Mouse (Mus musculus) C2C12 (cell line): Measurements from ENCODE around the gene Mrpl49. TPM values are rescaled to one million over a fixed set of nuclear protein-coding genes. Genes with fewer than 3 reads are reported as not detected.

Source experiments
- H3K27me3 ChIP-seq: one replicate; pipeline ENCODE4 v1.6.1; 2011; ENCODE audit not compliant: control insufficient read depth, insufficient read depth, insufficient read length
- H3K36me3 ChIP-seq: one replicate; pipeline ENCODE4 v1.6.1; 2011; ENCODE audit not compliant: control insufficient read depth, insufficient read depth
- H3K4me3 ChIP-seq: one replicate; pipeline ENCODE4 v1.5.1; 2011; ENCODE audit warnings: mild to moderate bottlenecking, control low read depth; ENCODE audit not compliant: poor library complexity, insufficient read depth, severe bottlenecking
- H3K79me2 ChIP-seq: one replicate; pipeline ENCODE4 v1.6.1; 2011; ENCODE audit not compliant: control insufficient read depth, insufficient read depth
- H3K79me3 ChIP-seq: one replicate; pipeline ENCODE4 v1.6.1; 2011; ENCODE audit warnings: low read depth, control low read depth
- H3ac ChIP-seq: one replicate; pipeline ENCODE3; 2011; ENCODE audit warnings: low read depth; ENCODE audit not compliant: control insufficient read depth, insufficient read length
- CEBPB ChIP-seq: IDR thresholded peaks from one replicate; pipeline ENCODE4 v1.6.1; 2011; ENCODE audit warnings: low read depth, mild to moderate bottlenecking, control low read depth, moderate library complexity
- CTCF ChIP-seq: IDR thresholded peaks from one replicate; pipeline ENCODE4 v1.5.1; 2011; ENCODE audit not compliant: control insufficient read depth, insufficient read depth, insufficient read length
- FOSL1 ChIP-seq: IDR thresholded peaks from one replicate; pipeline ENCODE4 v1.8.0; 2011; ENCODE audit warnings: mild to moderate bottlenecking, low read length; ENCODE audit not compliant: poor library complexity, insufficient read depth, severe bottlenecking
- MAX ChIP-seq: IDR thresholded peaks from one replicate; pipeline ENCODE4 v1.6.1; 2011; ENCODE audit warnings: mild to moderate bottlenecking, control low read depth
- MYOD1 ChIP-seq: IDR thresholded peaks from one replicate; pipeline ENCODE4 v1.6.1; 2011; ENCODE audit warnings: low read depth; ENCODE audit not compliant: control insufficient read depth, insufficient read length
- MYOG ChIP-seq: IDR thresholded peaks from one replicate; pipeline ENCODE4 v1.6.1; 2011; ENCODE audit not compliant: control insufficient read depth, insufficient read length; ENCODE audit errors: extremely low read depth
- USF1 ChIP-seq: IDR thresholded peaks from one replicate; pipeline ENCODE4 v1.6.1; 2011; ENCODE audit warnings: low read depth, mild to moderate bottlenecking, control low read depth, moderate library complexity
- microRNA-seq: library from miRNA; unstranded; fragments of <30 nt; microRNA quantifications from one replicate; pipeline ENCODE4, GENCODE M21; 2019; ENCODE audit warnings: borderline microRNAs expressed
- polyA plus RNA-seq: library from polyadenylated mRNA; unstranded; fragments of >200 nt; fragmentation: generic; extraction: Trizol; gene quantifications from one replicate; pipeline ENCODE4 v1.2.1, GENCODE M21; 2012; ENCODE audit warnings: missing spikeins

Mrpl49 gene
- polyA plus RNA-seq, 1 experiment, result 60.0 TPM

- H3K36me3 ChIP-seq, result no peaks in the 10 kb centered on the region
- peaks cover 15% of the 10 kb centered on the region for H3K79me2 ChIP-seq
- TF ChIP-seq MYOD1, result peak; percentile 61
- TF ChIP-seq MYOG, result no peak
- no peaks in the 10 kb centered on the region for H3K27me3 ChIP-seq
- H3K79me3 ChIP-seq, result no peaks in the 10 kb centered on the region
- H3K4me3 ChIP-seq, result peak within 1 kb of the TSS; percentile 42
- H3ac ChIP-seq, result peak within 1 kb of the TSS; percentile 71
Measured at GRCm38 (mm10) chr19:6015511-6016315, 41.9 kb downstream of the Mrpl49 start, which contains the start of gene Capn1. Gene Capn1 (minus strand): TSS chr19:6015897.

- peak overlapping the region; percentile 42 for H3K4me3 ChIP-seq
- H3ac ChIP-seq, result peak overlapping the region; percentile 71
- TF ChIP-seq FOSL1 (no peak), USF1 (no peak), CEBPB (no peak), MYOD1 (no peak), CTCF (no peak), MYOG (no peak), MAX (no peak)
- H3K79me3 ChIP-seq, result no peaks in the 10 kb centered on the region
- H3K36me3 ChIP-seq, result no peaks in the 10 kb centered on the region
- peaks cover 15% of the 10 kb centered on the region for H3K79me2 ChIP-seq
- H3K27me3 ChIP-seq, result no peaks in the 10 kb centered on the region
Measured at GRCm38 (mm10) chr19:6014991-6015510, 42.5 kb downstream of the Mrpl49 start.

- H3K36me3 ChIP-seq, result no peaks in the 10 kb centered on the region
- H3K4me3 ChIP-seq, result no peak overlapping the region
- no peak overlapping the region for H3ac ChIP-seq
- H3K79me3 ChIP-seq, result no peaks in the 10 kb centered on the region
- no peaks in the 10 kb centered on the region for H3K27me3 ChIP-seq
- TF ChIP-seq CEBPB (no peak), MYOG (no peak), MAX (no peak), MYOD1 (no peak), CTCF (no peak), FOSL1 (no peak)
- H3K79me2 ChIP-seq, result peaks cover 15% of the 10 kb centered on the region
Measured at GRCm38 (mm10) chr19:6013691-6014090, 43.9 kb downstream of the Mrpl49 start.

- Histone ChIP-seq H3K27me3 (no peaks in the 10 kb centered on the region), H3K79me2 (peaks cover 10% of the 10 kb centered on the region), H3K79me3 (no peaks in the 10 kb centered on the region), H3ac (no peak overlapping the region), H3K36me3 (peaks cover 5% of the 10 kb centered on the region), H3K4me3 (no peak overlapping the region)
- TF ChIP-seq CEBPB (no peak), MYOG (no peak), FOSL1 (no peak), CTCF (no peak), MAX (no peak), MYOD1 (no peak)
Measured at GRCm38 (mm10) chr19:6009137-6009536, 48.4 kb downstream of the Mrpl49 start.

- H3ac ChIP-seq, result no peak overlapping the region
- TF ChIP-seq MYOD1 (no peak), CTCF (no peak), MYOG (no peak), FOSL1 (no peak), USF1 (no peak), MAX (no peak), CEBPB (no peak)
- H3K27me3 ChIP-seq, result no peaks in the 10 kb centered on the region
- no peaks in the 10 kb centered on the region for H3K79me2 ChIP-seq
- no peak overlapping the region for H3K4me3 ChIP-seq
- no peaks in the 10 kb centered on the region for H3K79me3 ChIP-seq
- H3K36me3 ChIP-seq, result peaks cover 5% of the 10 kb centered on the region
Measured at GRCm38 (mm10) chr19:6007013-6007412, 50.6 kb downstream of the Mrpl49 start.

GRCm38 (mm10) chr19:6005541-6005940 lies 52.0 kb downstream of the Mrpl49 start:
- H3ac ChIP-seq, result no peak overlapping the region
- no peaks in the 10 kb centered on the region for H3K79me3 ChIP-seq
- TF ChIP-seq USF1 (no peak), MYOG (no peak)
- H3K36me3 ChIP-seq, result peaks cover 5% of the 10 kb centered on the region
- H3K4me3 ChIP-seq, result no peak overlapping the region
- H3K79me2 ChIP-seq, result no peaks in the 10 kb centered on the region
- H3K27me3 ChIP-seq, result no peaks in the 10 kb centered on the region

Small RNA genes within 50 kb of the gene (microRNA-seq; reads per million reads assigned to microRNA genes)
- gene Mir6988, result 1.00 reads per million, percentile 22 among the genes with 10 or more reads in this experiment

Other genes with a start within 250 kb of the Mrpl49 start
- gene Frmd8, start 182.5 kb downstream of the Mrpl49 start, polyA plus RNA-seq, result 44.1 TPM
- 5.5 TPM for gene Slc25a45, start 180.0 kb downstream of the Mrpl49 start, polyA plus RNA-seq
- 1.0 TPM for gene Tigd3, start 163.6 kb downstream of the Mrpl49 start, polyA plus RNA-seq
- 69.3 TPM for gene Dpf2, start 144.8 kb downstream of the Mrpl49 start, polyA plus RNA-seq
- gene Cdc42ep2, start 133.0 kb downstream of the Mrpl49 start, polyA plus RNA-seq, result 3.6 TPM
- 45.1 TPM for gene Pola2, start 93.6 kb downstream of the Mrpl49 start, polyA plus RNA-seq
- gene Slc22a20, start 71.6 kb downstream of the Mrpl49 start, polyA plus RNA-seq, result not detected
- gene Capn1, start 41.9 kb downstream of the Mrpl49 start, polyA plus RNA-seq, result 36.9 TPM
- 18.7 TPM for gene Syvn1, start 11.2 kb downstream of the Mrpl49 start, polyA plus RNA-seq
- 2,541 TPM for gene Fau, start 59 bp upstream of the Mrpl49 start, polyA plus RNA-seq
- 49.8 TPM for gene Znhit2, start 3.4 kb upstream of the Mrpl49 start, polyA plus RNA-seq
- 14.7 TPM for gene Tm7sf2, start 10.6 kb upstream of the Mrpl49 start, polyA plus RNA-seq
- 55.2 TPM for gene Vps51, start 19.4 kb upstream of the Mrpl49 start, polyA plus RNA-seq
- not detected for gene Tmem262, start 22.2 kb upstream of the Mrpl49 start, polyA plus RNA-seq
- gene Gm28374, start 24.5 kb upstream of the Mrpl49 start, polyA plus RNA-seq, result 0.44 TPM
- 59.7 TPM for gene Zfpl1, start 27.2 kb upstream of the Mrpl49 start, polyA plus RNA-seq
- gene Cdca5, start 27.2 kb upstream of the Mrpl49 start, polyA plus RNA-seq, result 33.0 TPM
- 0.36 TPM for gene AC131692.1, start 36.6 kb upstream of the Mrpl49 start, polyA plus RNA-seq
- 0.16 TPM for gene Naaladl1, start 48.0 kb upstream of the Mrpl49 start, polyA plus RNA-seq
- 44.7 TPM for gene Sac3d1, start 60.9 kb upstream of the Mrpl49 start, polyA plus RNA-seq
- gene Snx15, start 70.5 kb upstream of the Mrpl49 start, polyA plus RNA-seq, result 22.7 TPM
- 0.04 TPM for gene Batf2, start 83.2 kb upstream of the Mrpl49 start, polyA plus RNA-seq
- 78.3 TPM for gene Arl2, start 83.8 kb upstream of the Mrpl49 start, polyA plus RNA-seq
- gene Majin, start 126.6 kb upstream of the Mrpl49 start, polyA plus RNA-seq, result not detected
- gene Gpha2, start 168.6 kb upstream of the Mrpl49 start, polyA plus RNA-seq, result 0.13 TPM
- gene Ppp2r5b, start 178.1 kb upstream of the Mrpl49 start, polyA plus RNA-seq, result 25.3 TPM
- gene Atg2a, start 183.9 kb upstream of the Mrpl49 start, polyA plus RNA-seq, result 10.3 TPM
- 219 TPM for gene Ehd1, start 218.9 kb upstream of the Mrpl49 start, polyA plus RNA-seq
- 7.2 TPM for gene Cdc42bpg, start 248.7 kb upstream of the Mrpl49 start, polyA plus RNA-seq